Mouse (Mus musculus) lung, embryonic 14.5 days (tissue): Measurements from ENCODE around the gene Gm20604. TPM values are rescaled to one million over a fixed set of nuclear protein-coding genes. Genes with fewer than 3 reads are reported as not detected.

Experiments
- ATAC-seq: fragments of 200-750 bp; cut with Nextera tagmentation; 2 replicates; pipeline ENCODE4 v1.8.0; 2017; ENCODE audit warnings: mild to moderate bottlenecking, moderate TSS enrichment, moderate library complexity; ENCODE audit not compliant: insufficient read depth
- DNase-seq: peaks from one replicate; pipeline ENCODE4 v3.0.0-alpha.2; 2015
- H3K27ac ChIP-seq: fragments of 300-500 bp; sonication (generic); 2 replicates; pipeline ENCODE4 v1.5.1; 2014; ENCODE audit warnings: low read depth, mild to moderate bottlenecking, moderate library complexity
- H3K27me3 ChIP-seq: fragments of 300-500 bp; sonication (generic); 2 replicates; pipeline ENCODE4 v1.6.1; 2014; ENCODE audit warnings: low read length, control low read depth; ENCODE audit not compliant: insufficient read depth
- H3K36me3 ChIP-seq: fragments of 300-500 bp; sonication (generic); 2 replicates; pipeline ENCODE4 v1.6.1; 2014; ENCODE audit warnings: control low read depth; ENCODE audit not compliant: insufficient read depth
- H3K4me1 ChIP-seq: fragments of 300-500 bp; sonication (generic); 2 replicates; pipeline ENCODE4 v1.6.1; 2014; ENCODE audit warnings: antibody characterized with exemption, control low read depth; ENCODE audit not compliant: insufficient read depth
- H3K4me2 ChIP-seq: fragments of 300-500 bp; sonication (generic); 2 replicates; pipeline ENCODE4 v1.6.1; 2014; ENCODE audit warnings: mild to moderate bottlenecking
- H3K4me3 ChIP-seq: fragments of 300-500 bp; sonication (generic); 2 replicates; pipeline ENCODE4 v1.5.1; 2014; ENCODE audit warnings: low read depth, low read length
- H3K9ac ChIP-seq: fragments of 300-500 bp; sonication (generic); 2 replicates; pipeline ENCODE4 v1.6.1; 2014
- H3K9me3 ChIP-seq: fragments of 300-500 bp; sonication (generic); 2 replicates; pipeline ENCODE4 v1.6.1; 2016; ENCODE audit warnings: low read depth, low read length, control low read depth
- CTCF ChIP-seq: IDR thresholded peaks from 2 replicates; pipeline ENCODE4 v1.5.1; 2016; ENCODE audit warnings: antibody characterized with exemption, low read depth
- WGBS: fragments of 180-500 bp; shearing (Covaris S2); extraction: QIAGEN DNeasy Blood & Tissue Kit; methylation state at CpG from one replicate; pipeline ENCODE4 v1.1.7; 2014; 5-methylcytosine and 5-hydroxymethylcytosine counted together
- polyA plus RNA-seq: library from polyadenylated mRNA; unstranded; fragments of >200 nt; fragmentation: Nextera tagmentation; extraction: Ambion mirVana; gene quantifications from 2 replicates; pipeline ENCODE4 v1.2.1, GENCODE M21; 2014

The Gm20604 gene
- polyA plus RNA-seq, 1 experiment from 2014 or later, result 27.4 TPM

DNA sequence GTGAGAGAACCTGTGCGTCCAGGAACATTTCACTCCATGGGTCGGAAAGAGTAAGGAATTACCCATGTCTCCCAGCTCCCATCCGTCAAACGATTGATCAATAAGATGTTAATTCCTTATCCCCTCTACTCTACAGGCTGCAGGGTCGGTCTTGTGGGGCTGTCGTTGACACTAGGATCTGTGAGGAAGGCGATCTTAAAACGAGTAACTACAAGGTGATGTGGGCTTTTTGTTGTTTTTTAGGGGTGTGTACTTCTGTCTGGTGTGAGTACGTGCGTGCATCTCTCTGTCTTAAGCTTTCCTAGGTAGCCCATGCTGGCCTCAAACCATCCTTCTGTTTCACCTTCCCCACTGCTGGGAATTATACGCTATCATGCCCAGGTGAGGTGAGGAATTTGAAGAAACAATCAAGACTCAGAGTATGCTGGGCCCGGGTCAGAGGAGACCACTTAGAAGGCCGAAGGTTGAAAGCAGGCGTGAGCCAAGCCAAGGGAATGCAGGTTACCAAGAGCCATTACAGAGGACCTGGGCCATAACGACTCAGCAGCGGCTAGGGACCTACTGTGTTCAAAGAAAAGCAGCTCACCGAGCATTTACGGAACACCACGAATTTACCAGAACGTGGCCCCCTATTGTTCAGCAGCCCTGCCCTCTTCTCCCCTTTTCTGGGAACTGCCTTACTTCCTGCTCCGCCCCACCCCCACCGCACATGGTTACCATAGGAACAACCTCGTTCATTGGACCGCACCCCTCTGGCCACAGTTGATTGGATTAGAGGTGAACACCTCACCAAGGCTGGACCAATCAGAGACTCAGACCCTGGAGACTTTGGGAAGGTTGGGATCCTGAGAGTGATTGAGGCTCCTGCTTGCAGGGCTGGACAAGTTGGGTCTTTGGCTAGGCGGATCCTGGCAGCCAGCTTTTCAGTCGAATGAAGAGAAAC, 28.3 kb downstream of the Gm20604 start:
- Histone ChIP-seq H3K27me3 (no peaks in the 10 kb centered on the region), H3K9me3 (no peaks in the 10 kb centered on the region), H3K9ac (no peak overlapping the region), H3K27ac (peak overlapping the region; percentile 54), H3K4me2 (peak overlapping the region; percentile 53), H3K4me3 (peak overlapping the region; percentile 16; the same call in 1 of the 2 replicates), H3K36me3 (no peaks in the 10 kb centered on the region), H3K4me1 (peaks cover 11% of the 10 kb centered on the region; the same call in 1 of the 2 replicates)
- DNase-seq, result peak; percentile 82
- peak; percentile 97 for ATAC-seq
- WGBS, result 31% methylated on average over 26 of the region's 26 CpGs
- TF ChIP-seq CTCF, result no peak

DNA sequence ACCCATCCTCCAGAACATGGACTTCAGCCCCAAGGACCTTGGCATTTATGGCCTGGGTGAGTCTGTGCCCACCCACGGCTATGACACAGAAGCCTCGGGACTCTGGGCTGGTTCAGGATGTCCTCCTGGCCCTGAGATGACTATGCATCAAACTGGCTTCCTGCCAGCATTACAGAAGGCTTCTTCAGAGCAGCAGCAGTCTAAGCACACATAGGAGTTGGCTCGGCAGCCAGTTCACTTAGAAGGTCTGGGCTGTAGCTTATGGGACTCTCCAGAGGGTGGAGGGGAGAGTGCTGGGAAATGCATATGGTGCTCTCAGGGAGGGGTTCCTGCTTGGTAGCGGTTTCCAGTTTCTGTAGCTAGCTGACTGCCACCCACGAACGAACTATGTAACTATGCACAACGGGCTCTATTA, 32.7 kb downstream of the Gm20604 start:
- WGBS, result 64% methylated on average over 7 of the region's 7 CpGs

DNA sequence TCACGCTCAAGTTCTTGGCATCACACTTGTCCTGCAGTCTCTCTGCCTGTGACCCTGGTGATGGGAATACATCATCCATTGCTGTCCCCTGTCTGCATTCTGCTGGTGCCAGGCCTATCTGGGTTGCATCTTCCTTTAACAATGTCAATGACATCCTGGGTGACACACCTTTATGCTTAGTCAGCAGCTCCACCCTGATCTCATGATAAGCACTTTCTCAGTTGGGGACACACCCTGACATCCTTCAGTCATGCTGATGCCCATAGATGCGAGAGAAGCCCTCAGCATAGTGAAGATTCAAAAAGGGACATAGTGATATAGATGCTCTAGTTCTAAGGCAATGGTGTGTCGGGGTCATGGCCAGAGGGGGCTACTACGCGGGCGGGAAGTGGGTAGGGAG, 33.3 kb downstream of the Gm20604 start:
- Histone ChIP-seq H3K27ac (no peak overlapping the region), H3K4me1 (peaks cover 2% of the 10 kb centered on the region; the same call in 1 of the 2 replicates), H3K4me3 (no peak overlapping the region), H3K36me3 (no peaks in the 10 kb centered on the region), H3K9me3 (no peaks in the 10 kb centered on the region), H3K4me2 (no peak overlapping the region), H3K27me3 (no peaks in the 10 kb centered on the region), H3K9ac (no peak overlapping the region)
- DNase-seq (no peak), ATAC-seq (no peak)
- WGBS, result 88% methylated on average over 6 of the region's 6 CpGs
- no peak for TF ChIP-seq CTCF

More for the DNA sequence above, 32.7 kb downstream of the Gm20604 start:
- no peak for ATAC-seq
- Histone ChIP-seq H3K4me1 (peaks cover 9% of the 10 kb centered on the region; the same call in 1 of the 2 replicates), H3K9ac (no peak overlapping the region), H3K27me3 (no peaks in the 10 kb centered on the region), H3K4me2 (no peak overlapping the region), H3K36me3 (no peaks in the 10 kb centered on the region), H3K9me3 (no peaks in the 10 kb centered on the region), H3K4me3 (no peak overlapping the region), H3K27ac (no peak overlapping the region)
- DNase-seq, result peak; percentile 26
- TF ChIP-seq CTCF, result no peak

DNA sequence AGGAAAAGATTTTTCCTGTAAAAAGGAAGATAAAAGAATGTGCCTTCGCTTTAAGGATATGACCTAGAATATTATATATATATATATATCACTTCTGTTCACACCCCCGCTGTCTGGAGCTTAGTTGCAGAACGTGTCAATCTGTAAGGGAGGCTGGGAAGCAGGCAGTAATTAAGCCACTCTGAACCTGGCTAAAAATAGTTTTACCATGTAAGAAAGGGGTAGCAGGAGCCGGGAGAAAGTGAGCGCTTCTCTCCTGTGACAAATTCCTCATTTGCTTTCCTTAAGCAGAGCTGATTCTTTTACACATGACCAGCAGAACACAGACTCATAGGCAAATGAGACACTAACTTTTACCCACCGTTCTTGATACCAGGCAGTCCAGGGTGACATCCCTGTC, 34.6 kb downstream of the Gm20604 start:
- no peak for TF ChIP-seq CTCF
- no peaks in the 10 kb centered on the region for H3K4me1 ChIP-seq
- ATAC-seq (no peak), DNase-seq (no peak)
- H3K9ac ChIP-seq, result no peak overlapping the region
- no peaks in the 10 kb centered on the region for H3K27me3 ChIP-seq
- H3K4me2 ChIP-seq, result no peak overlapping the region
- H3K9me3 ChIP-seq, result no peaks in the 10 kb centered on the region
- no peaks in the 10 kb centered on the region for H3K36me3 ChIP-seq
- no peak overlapping the region for H3K27ac ChIP-seq
- 68% methylated on average over 6 of the region's 6 CpGs for WGBS
- no peak overlapping the region for H3K4me3 ChIP-seq

DNA sequence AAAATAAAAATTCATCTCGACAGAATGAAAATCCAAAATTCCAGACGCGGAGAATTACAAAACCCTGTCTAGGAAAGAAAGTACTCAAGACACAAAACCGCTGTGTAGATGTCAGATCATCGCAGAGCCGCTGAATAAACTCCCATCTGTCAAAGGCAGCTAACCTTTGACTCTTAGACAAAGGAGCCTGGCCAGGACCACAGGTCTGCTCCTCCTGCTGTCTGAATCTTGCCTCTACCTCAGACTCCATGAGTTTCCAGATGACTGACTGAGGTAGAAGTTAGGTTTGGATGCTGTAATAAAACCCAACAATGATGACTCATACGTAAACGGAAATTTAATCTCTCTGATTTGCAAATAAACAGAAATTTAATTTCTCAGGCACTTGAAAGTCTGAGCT, 35.5 kb downstream of the Gm20604 start:
- WGBS, result 62% methylated on average over 8 of the region's 8 CpGs
- Histone ChIP-seq H3K9me3 (no peaks in the 10 kb centered on the region), H3K36me3 (no peaks in the 10 kb centered on the region), H3K27me3 (no peaks in the 10 kb centered on the region), H3K4me2 (no peak overlapping the region), H3K4me3 (no peak overlapping the region), H3K27ac (no peak overlapping the region), H3K9ac (no peak overlapping the region), H3K4me1 (no peaks in the 10 kb centered on the region)
- DNase-seq (no peak), ATAC-seq (no peak)
- TF ChIP-seq CTCF, result no peak

DNA sequence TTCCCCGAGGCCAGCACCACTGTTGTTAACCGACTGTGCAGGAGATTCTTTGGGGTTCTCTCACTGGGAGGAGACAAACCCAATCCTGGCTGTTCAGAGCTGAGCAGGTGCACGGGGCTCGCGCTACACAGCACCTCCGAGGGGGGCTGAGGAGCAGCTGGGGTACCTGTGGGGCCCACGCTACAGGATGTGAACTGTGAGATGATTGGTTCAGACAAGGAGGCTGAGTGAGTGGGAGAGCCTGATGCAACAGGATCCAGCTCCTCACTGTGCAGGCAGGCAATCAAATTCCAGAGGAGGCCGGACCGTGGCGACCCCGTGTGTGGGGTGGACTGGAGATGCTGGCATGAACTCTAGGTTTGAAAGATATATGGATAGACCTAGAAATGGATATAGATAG, 36.0 kb downstream of the Gm20604 start:
- Histone ChIP-seq H3K27me3 (no peaks in the 10 kb centered on the region), H3K27ac (no peak overlapping the region), H3K4me3 (no peak overlapping the region), H3K4me2 (no peak overlapping the region), H3K4me1 (no peaks in the 10 kb centered on the region), H3K9ac (no peak overlapping the region), H3K9me3 (no peaks in the 10 kb centered on the region), H3K36me3 (no peaks in the 10 kb centered on the region)
- 46% methylated on average over 11 of the region's 11 CpGs for WGBS
- ATAC-seq, result no peak
- DNase-seq, result no peak
- no peak for TF ChIP-seq CTCF

DNA sequence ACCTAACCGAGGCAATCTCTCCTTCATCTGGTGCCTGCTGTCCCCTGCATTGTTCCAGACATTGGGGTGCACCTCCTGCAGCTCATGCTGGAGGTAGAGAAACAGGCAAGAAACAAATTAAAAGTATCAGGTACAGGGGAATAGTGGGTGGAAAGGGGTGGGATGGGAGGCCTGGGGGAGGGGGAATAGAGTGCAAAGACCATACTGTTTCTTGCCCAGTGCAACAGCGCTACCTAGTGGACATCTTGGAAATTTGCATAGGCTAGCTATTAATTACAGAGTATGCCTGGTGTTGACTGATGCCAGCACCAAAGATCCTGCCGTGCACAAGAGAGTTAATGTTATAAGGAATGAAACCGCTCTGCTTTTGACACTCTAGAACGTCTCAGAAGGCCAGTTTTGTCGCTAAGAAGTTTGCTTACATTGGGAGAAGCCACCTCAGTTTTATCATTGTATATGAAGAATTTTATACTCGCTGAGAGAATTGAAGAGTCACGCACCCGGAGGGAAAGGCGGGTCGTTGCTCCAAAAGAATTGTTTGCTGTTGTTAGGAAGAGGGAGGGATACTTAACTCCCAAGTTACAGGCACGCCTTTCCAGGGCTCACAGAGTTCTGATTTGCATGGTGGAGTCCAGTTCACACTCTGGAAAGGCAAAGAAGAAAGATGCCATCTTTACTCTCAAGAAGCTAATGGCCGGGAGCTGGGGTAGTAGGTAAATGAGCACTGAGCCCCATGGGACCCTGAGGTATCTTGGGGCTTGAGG, 38.7 kb downstream of the Gm20604 start:
- H3K4me2 ChIP-seq, result no peak overlapping the region

More for the DNA sequence above, 38.7 kb downstream of the Gm20604 start:
- no peaks in the 10 kb centered on the region for H3K36me3 ChIP-seq
- DNase-seq, result peak; percentile 77
- TF ChIP-seq CTCF, result peak; percentile 83
- no peak overlapping the region for H3K4me3 ChIP-seq
- no peaks in the 10 kb centered on the region for H3K9me3 ChIP-seq
- no peaks in the 10 kb centered on the region for H3K4me1 ChIP-seq
- 22% methylated on average over 13 of the region's 13 CpGs for WGBS
- no peaks in the 10 kb centered on the region for H3K27me3 ChIP-seq
- H3K27ac ChIP-seq, result no peak overlapping the region
- peak; percentile 50; the same call in 1 of the 2 replicates for ATAC-seq
- H3K9ac ChIP-seq, result no peak overlapping the region
